Mouse (Mus musculus) lung, embryonic 14.5 days (tissue): ENCODE data around the gene Itpr2. TPM values are rescaled to one million over a fixed set of nuclear protein-coding genes. Genes with fewer than 3 reads are reported as not detected.

Source experiments
- ATAC-seq: fragments of 200-750 bp; cut with Nextera tagmentation; 2 replicates; pipeline ENCODE4 v1.8.0; 2017; ENCODE audit warnings: mild to moderate bottlenecking, moderate TSS enrichment, moderate library complexity; ENCODE audit not compliant: insufficient read depth
- DNase-seq: peaks from one replicate; pipeline ENCODE4 v3.0.0-alpha.2; 2015
- H3K27ac ChIP-seq: fragments of 300-500 bp; sonication (generic); 2 replicates; pipeline ENCODE4 v1.5.1; 2014; ENCODE audit warnings: low read depth, mild to moderate bottlenecking, moderate library complexity
- H3K27me3 ChIP-seq: fragments of 300-500 bp; sonication (generic); 2 replicates; pipeline ENCODE4 v1.6.1; 2014; ENCODE audit warnings: low read length, control low read depth; ENCODE audit not compliant: insufficient read depth
- H3K36me3 ChIP-seq: fragments of 300-500 bp; sonication (generic); 2 replicates; pipeline ENCODE4 v1.6.1; 2014; ENCODE audit warnings: control low read depth; ENCODE audit not compliant: insufficient read depth
- H3K4me1 ChIP-seq: fragments of 300-500 bp; sonication (generic); 2 replicates; pipeline ENCODE4 v1.6.1; 2014; ENCODE audit warnings: antibody characterized with exemption, control low read depth; ENCODE audit not compliant: insufficient read depth
- H3K4me2 ChIP-seq: fragments of 300-500 bp; sonication (generic); 2 replicates; pipeline ENCODE4 v1.6.1; 2014; ENCODE audit warnings: mild to moderate bottlenecking
- H3K4me3 ChIP-seq: fragments of 300-500 bp; sonication (generic); 2 replicates; pipeline ENCODE4 v1.5.1; 2014; ENCODE audit warnings: low read depth, low read length
- H3K9ac ChIP-seq: fragments of 300-500 bp; sonication (generic); 2 replicates; pipeline ENCODE4 v1.6.1; 2014
- H3K9me3 ChIP-seq: fragments of 300-500 bp; sonication (generic); 2 replicates; pipeline ENCODE4 v1.6.1; 2016; ENCODE audit warnings: low read depth, low read length, control low read depth
- CTCF ChIP-seq: IDR thresholded peaks from 2 replicates; pipeline ENCODE4 v1.5.1; 2016; ENCODE audit warnings: antibody characterized with exemption, low read depth
- WGBS: fragments of 180-500 bp; shearing (Covaris S2); extraction: QIAGEN DNeasy Blood & Tissue Kit; methylation state at CpG from one replicate; pipeline ENCODE4 v1.1.7; 2014; 5-methylcytosine and 5-hydroxymethylcytosine counted together
- polyA plus RNA-seq: library from polyadenylated mRNA; unstranded; fragments of >200 nt; fragmentation: Nextera tagmentation; extraction: Ambion mirVana; gene quantifications from 2 replicates; pipeline ENCODE4 v1.2.1, GENCODE M21; 2014

Itpr2 gene
- polyA plus RNA-seq, 1 experiment from 2014 or later = 13.1 TPM

DNA sequence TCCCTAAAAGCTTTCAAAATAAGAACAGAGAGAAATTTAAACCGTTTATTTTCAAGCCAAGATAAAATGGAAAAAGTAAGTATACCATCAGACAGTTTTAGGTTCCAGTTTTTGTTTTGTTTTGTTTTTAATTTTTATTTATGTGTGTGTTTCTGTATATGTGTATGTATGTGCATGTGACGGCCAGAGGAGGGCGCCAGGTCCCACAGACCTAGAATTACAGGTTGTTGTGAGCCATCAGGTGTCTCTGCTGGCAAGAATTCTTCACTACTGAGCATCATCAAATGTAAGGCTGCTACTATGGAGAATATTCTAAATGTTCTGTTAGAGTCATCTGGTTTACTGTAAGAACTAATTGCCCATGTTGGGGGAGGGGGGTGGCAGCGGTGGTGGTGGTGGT lies 111.9 kb downstream of the Itpr2 start:
- H3K4me3 ChIP-seq = no peak overlapping the region
- H3K4me1 ChIP-seq = no peaks in the 10 kb centered on the region
- ATAC-seq = no peak
- H3K9ac ChIP-seq = no peak overlapping the region
- no peak overlapping the region for H3K27ac ChIP-seq
- H3K36me3 ChIP-seq = 0 out of 2 replicates have a peak, but pooled peaks cover 2% of the 10 kb centered on the region
- H3K9me3 ChIP-seq = no peaks in the 10 kb centered on the region
- peak; percentile 3; the same call in 1 of the 2 replicates for TF ChIP-seq CTCF
- H3K27me3 ChIP-seq = no peaks in the 10 kb centered on the region
- 85% methylated on average over 4 of the region's 4 CpGs for WGBS
- no peak overlapping the region for H3K4me2 ChIP-seq
- no peak for DNase-seq

GRCm38 (mm10) chr6:146388010-146388409 lies 114.0 kb downstream of the Itpr2 start:
- Histone ChIP-seq H3K27ac (no peak overlapping the region), H3K36me3 (no peaks in the 10 kb centered on the region), H3K9me3 (no peaks in the 10 kb centered on the region), H3K27me3 (no peaks in the 10 kb centered on the region), H3K4me2 (no peak overlapping the region), H3K9ac (no peak overlapping the region), H3K4me1 (no peaks in the 10 kb centered on the region), H3K4me3 (no peak overlapping the region)
- TF ChIP-seq CTCF = no peak
- DNase-seq (no peak), ATAC-seq (no peak)
- WGBS = 86% methylated on average over 4 of the region's 4 CpGs

DNA sequence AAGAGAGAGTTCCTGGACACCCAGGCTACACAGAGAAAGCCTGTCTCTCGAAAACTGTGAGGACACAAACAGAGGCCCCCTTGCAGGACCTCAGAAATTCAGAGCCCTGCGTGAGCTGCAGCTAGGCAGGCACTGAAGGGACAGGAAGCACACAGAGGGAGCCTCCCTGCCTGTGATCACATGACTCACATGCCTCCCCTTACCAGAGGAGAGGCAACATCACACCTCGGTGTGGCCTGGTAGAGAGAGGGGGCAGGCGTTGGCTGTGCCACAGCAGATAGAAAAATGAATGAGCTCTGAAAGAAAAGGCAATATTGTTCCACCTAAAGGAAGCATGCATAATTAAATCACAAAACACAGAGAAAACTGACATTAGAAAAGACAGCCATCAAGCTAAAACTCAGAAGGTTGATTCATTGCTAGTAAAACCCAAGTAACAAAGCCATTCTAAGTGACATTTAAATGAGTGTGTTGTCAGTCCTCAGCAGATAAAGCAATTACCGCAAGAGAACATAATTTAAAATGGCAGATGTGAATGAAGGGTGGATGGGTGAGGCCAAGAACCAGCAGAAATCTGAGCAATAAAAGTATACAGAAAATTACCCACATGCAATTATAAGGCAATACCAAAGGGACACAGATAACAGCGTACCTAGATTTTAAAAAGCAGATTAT lies 114.8 kb downstream of the Itpr2 start:
- no peak overlapping the region for H3K27ac ChIP-seq
- no peaks in the 10 kb centered on the region for H3K27me3 ChIP-seq
- 0 out of 2 replicates have a peak, but pooled peaks have one; percentile 56 for ATAC-seq
- no peak for TF ChIP-seq CTCF
- H3K4me2 ChIP-seq = no peak overlapping the region
- no peaks in the 10 kb centered on the region for H3K9me3 ChIP-seq
- no peak overlapping the region for H3K4me3 ChIP-seq
- H3K4me1 ChIP-seq = no peaks in the 10 kb centered on the region
- no peak for DNase-seq
- no peak overlapping the region for H3K9ac ChIP-seq
- H3K36me3 ChIP-seq = no peaks in the 10 kb centered on the region
- WGBS = 38% methylated on average over 6 of the region's 6 CpGs

- Histone ChIP-seq H3K4me3 (no peak overlapping the region), H3K27ac (no peak overlapping the region), H3K9ac (no peak overlapping the region), H3K36me3 (peaks cover 8% of the 10 kb centered on the region; the same call in 1 of the 2 replicates), H3K27me3 (no peaks in the 10 kb centered on the region), H3K4me2 (no peak overlapping the region), H3K9me3 (no peaks in the 10 kb centered on the region), H3K4me1 (no peaks in the 10 kb centered on the region)
- TF ChIP-seq CTCF = no peak
- 78% methylated on average over 8 of the region's 8 CpGs for WGBS
- ATAC-seq = no peak
- DNase-seq = no peak
Measured at GRCm38 (mm10) chr6:146379263-146379662, 122.8 kb downstream of the Itpr2 start.

DNA sequence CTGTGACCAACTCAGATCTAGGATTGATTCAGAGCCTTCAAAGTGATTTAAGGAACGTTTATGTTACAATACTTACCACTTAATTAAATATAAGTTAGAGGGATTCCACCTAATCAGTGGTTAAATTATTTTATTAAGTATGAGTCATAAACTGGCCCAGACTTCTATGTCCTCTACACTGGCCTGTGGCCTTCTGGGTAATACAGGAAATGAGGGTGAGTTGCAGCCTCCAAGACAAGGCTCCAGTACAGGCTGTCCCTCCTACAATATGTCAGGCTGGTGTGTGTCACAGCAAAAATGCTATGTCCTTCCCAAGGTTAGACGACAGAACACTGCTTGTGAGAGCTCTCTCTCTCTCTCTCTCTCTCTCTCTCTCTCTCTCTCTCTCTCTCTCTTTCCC lies 130.5 kb downstream of the Itpr2 start:
- ATAC-seq (no peak), DNase-seq (no peak)
- H3K4me3 ChIP-seq = no peak overlapping the region
- H3K27ac ChIP-seq = no peak overlapping the region
- no peak overlapping the region for H3K4me2 ChIP-seq
- H3K27me3 ChIP-seq = no peaks in the 10 kb centered on the region
- H3K36me3 ChIP-seq = peaks cover 8% of the 10 kb centered on the region; the same call in 1 of the 2 replicates
- WGBS = 36% methylated on average over 2 of the region's 2 CpGs
- no peak overlapping the region for H3K9ac ChIP-seq
- no peak for TF ChIP-seq CTCF
- H3K9me3 ChIP-seq = no peaks in the 10 kb centered on the region
- no peaks in the 10 kb centered on the region for H3K4me1 ChIP-seq

DNA sequence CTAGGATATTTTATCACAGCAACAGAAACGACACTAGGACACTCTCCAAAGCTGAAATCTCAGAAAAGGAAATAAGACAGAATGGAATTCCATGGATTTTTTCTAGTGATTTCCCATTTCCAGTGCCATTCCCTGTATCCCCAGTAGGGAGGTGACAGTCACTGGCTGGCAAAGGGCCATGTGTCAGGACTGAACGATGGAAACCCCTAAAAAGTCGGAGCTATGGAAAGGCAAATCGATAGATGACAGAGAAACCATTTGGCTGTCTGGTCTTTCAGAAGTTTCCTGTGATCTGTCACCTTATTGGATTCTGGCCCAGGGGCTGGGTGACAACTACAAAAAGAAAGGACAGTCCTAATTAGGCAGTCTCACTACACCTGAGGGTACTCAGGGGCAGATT lies 135.8 kb downstream of the Itpr2 start:
- ATAC-seq (no peak), DNase-seq (no peak)
- Histone ChIP-seq H3K36me3 (no peaks in the 10 kb centered on the region), H3K27ac (no peak overlapping the region), H3K4me2 (no peak overlapping the region), H3K9me3 (no peaks in the 10 kb centered on the region), H3K4me1 (no peaks in the 10 kb centered on the region), H3K27me3 (no peaks in the 10 kb centered on the region), H3K4me3 (no peak overlapping the region), H3K9ac (no peak overlapping the region)
- 0 out of 2 replicates have a peak, but pooled peaks have one; percentile 3 for TF ChIP-seq CTCF
- 71% methylated on average over 4 of the region's 4 CpGs for WGBS

DNA sequence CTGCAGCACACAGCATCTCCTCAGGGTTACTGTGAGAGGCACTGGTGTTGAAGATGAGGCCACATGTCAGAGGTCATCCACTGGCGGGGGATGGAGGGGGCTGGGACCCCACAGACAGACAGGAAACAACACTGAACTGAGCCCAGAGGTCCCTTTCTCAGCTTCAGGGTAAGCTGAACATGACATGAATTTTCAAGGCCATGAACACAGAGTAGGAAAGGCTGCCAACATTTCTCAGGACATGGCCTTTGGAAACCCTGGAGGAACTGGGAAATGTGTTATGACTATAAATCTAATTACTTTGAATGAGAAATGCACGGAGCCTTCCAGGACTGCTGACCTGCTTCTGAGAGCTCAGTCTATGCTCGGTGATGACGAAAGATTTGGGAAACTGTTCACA lies 144.1 kb downstream of the Itpr2 start:
- Histone ChIP-seq H3K27me3 (no peaks in the 10 kb centered on the region), H3K27ac (0 out of 2 replicates have a peak overlapping the region, but pooled peaks have one; percentile 39), H3K4me1 (no peaks in the 10 kb centered on the region), H3K4me3 (no peak overlapping the region), H3K9ac (no peak overlapping the region), H3K4me2 (no peak overlapping the region), H3K9me3 (no peaks in the 10 kb centered on the region), H3K36me3 (no peaks in the 10 kb centered on the region)
- ATAC-seq = peak; percentile 76; the same call in 1 of the 2 replicates
- 40% methylated on average over 4 of the region's 4 CpGs for WGBS
- no peak for TF ChIP-seq CTCF
- DNase-seq = peak; percentile 77
